Mouse (Mus musculus) lung, postnatal 0 days (tissue): Measurements from ENCODE around the gene Evl. TPM values are rescaled to one million over a fixed set of nuclear protein-coding genes. Genes with fewer than 3 reads are reported as not detected.

Experiments used
- ATAC-seq: fragments of 200-750 bp; cut with Nextera tagmentation; 2 replicates; pipeline ENCODE4 v1.8.0; 2017; ENCODE audit warnings: moderate library complexity
- DNase-seq: peaks from one replicate; pipeline ENCODE4 v3.0.0-alpha.2; 2016; ENCODE audit warnings: low spot score
- H3K27ac ChIP-seq: fragments of 300-500 bp; sonication (generic); 2 replicates; pipeline ENCODE4 v1.5.1; 2014; ENCODE audit warnings: antibody characterized with exemption, mild to moderate bottlenecking, low read length, mixed read lengths
- H3K27me3 ChIP-seq: fragments of 300-500 bp; sonication (generic); replicated peaks from 2 replicates; pipeline ENCODE4 v1.6.1; 2014; ENCODE audit warnings: low read length, mixed read lengths; ENCODE audit not compliant: insufficient read depth
- H3K36me3 ChIP-seq: fragments of 300-500 bp; sonication (generic); 2 replicates; pipeline ENCODE4 v1.6.1; 2014; ENCODE audit warnings: low read length, mixed read lengths; ENCODE audit not compliant: insufficient read depth
- H3K4me1 ChIP-seq: fragments of 300-500 bp; sonication (generic); 2 replicates; pipeline ENCODE4 v1.6.1; 2014; ENCODE audit warnings: antibody characterized with exemption, low read depth, low read length, mixed read lengths; ENCODE audit not compliant: insufficient read depth
- H3K4me2 ChIP-seq: fragments of 300-500 bp; sonication (generic); replicated peaks from 2 replicates; pipeline ENCODE4 v1.6.1; 2014; ENCODE audit warnings: low read depth, mild to moderate bottlenecking, low read length, moderate library complexity, mixed read lengths
- H3K4me3 ChIP-seq: fragments of 300-500 bp; sonication (generic); 2 replicates; pipeline ENCODE4 v1.5.1; 2014; ENCODE audit warnings: low read depth, low read length
- H3K9ac ChIP-seq: fragments of 300-500 bp; sonication (generic); replicated peaks from 2 replicates; pipeline ENCODE4 v1.6.1; 2014; ENCODE audit warnings: low read depth, mild to moderate bottlenecking
- H3K9me3 ChIP-seq: fragments of 300-500 bp; sonication (generic); 2 replicates; pipeline ENCODE4 v1.6.1; 2016; ENCODE audit warnings: low read length, mixed read lengths
- CTCF ChIP-seq: IDR thresholded peaks from 2 replicates; pipeline ENCODE4 v1.5.1; 2016; ENCODE audit warnings: antibody characterized with exemption, mild to moderate bottlenecking
- EP300 ChIP-seq: IDR thresholded peaks from 2 replicates; pipeline ENCODE4 v1.6.1; 2016; ENCODE audit warnings: antibody characterized with exemption, mild to moderate bottlenecking, control low read depth
- WGBS: fragments of 180-500 bp; shearing (Covaris S2); extraction: QIAGEN DNeasy Blood & Tissue Kit; methylation state at CpG from one replicate; pipeline ENCODE4 v1.1.7; 2014; 5-methylcytosine and 5-hydroxymethylcytosine counted together
- polyA plus RNA-seq: library from polyadenylated mRNA; unstranded; fragments of >200 nt; fragmentation: Nextera tagmentation; extraction: Ambion mirVana; gene quantifications from 2 replicates; pipeline ENCODE4 v1.2.1, GENCODE M21; 2015

Evl gene
- polyA plus RNA-seq, 1 experiment from 2014 or later, result 45.5 TPM

DNA sequence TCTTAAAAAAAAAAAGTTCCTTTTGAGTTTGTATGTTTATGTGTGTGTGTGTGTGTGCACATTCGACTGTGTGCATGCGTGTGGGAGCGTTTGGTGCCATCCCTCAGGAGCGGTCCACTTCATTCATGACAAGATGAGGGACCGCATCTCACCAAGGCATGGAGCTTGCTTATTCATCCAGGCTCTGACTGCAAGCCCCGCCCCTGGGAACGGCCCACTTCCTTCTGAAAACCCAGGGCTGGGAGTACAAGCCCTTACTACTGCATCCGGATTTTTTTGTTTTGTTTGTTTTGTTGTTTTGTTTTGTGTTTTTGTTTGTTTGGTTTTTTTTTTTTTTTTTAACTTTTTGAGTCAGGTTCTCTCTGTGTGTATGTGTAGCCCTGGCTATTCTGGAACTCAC is 35.1 kb upstream of the Evl start:
- no peaks in the 10 kb centered on the region for H3K9me3 ChIP-seq
- ATAC-seq, result no peak
- no peaks in the 10 kb centered on the region for H3K4me1 ChIP-seq
- H3K27me3 ChIP-seq, result no peaks in the 10 kb centered on the region
- no peak overlapping the region for H3K27ac ChIP-seq
- no peak overlapping the region for H3K4me3 ChIP-seq
- H3K9ac ChIP-seq, result no peak overlapping the region
- 66% methylated on average over 8 of the region's 8 CpGs for WGBS
- no peak overlapping the region for H3K4me2 ChIP-seq
- H3K36me3 ChIP-seq, result no peaks in the 10 kb centered on the region; the same call in 1 of the 2 replicates
- DNase-seq, result no peak
- TF ChIP-seq EP300, result no peak
- no peak for TF ChIP-seq CTCF

DNA sequence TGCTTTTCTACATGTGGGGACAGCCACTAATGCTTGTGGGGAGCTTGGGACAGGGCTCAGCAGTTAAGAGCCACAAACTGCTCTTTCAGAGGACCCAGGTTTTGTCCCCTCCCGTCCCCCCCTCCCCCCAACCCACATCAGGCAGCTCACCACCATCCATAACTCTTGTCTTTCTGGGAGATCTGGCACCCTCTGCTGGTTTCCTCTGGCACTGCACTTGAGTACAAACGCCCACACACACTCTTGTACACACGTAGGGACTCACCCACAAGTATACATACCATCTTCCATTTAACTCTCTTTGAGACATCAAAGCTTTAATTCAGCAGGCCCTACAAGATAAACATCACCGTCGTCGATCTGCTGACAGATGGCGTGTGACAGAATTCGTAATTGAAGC is 25.3 kb upstream of the Evl start:
- ATAC-seq (0 out of 2 replicates have a peak, but pooled peaks have one; percentile 43), DNase-seq (peak; percentile 54)
- WGBS, result 41% methylated on average over 8 of the region's 8 CpGs
- no peaks in the 10 kb centered on the region for H3K27me3 ChIP-seq
- H3K4me2 ChIP-seq, result no peak overlapping the region
- no peaks in the 10 kb centered on the region for H3K4me1 ChIP-seq
- H3K9ac ChIP-seq, result no peak overlapping the region
- TF ChIP-seq EP300 (no peak), CTCF (peak; percentile 81)
- H3K36me3 ChIP-seq, result no peaks in the 10 kb centered on the region
- no peaks in the 10 kb centered on the region for H3K9me3 ChIP-seq
- no peak overlapping the region for H3K27ac ChIP-seq
- H3K4me3 ChIP-seq, result no peak overlapping the region

DNA sequence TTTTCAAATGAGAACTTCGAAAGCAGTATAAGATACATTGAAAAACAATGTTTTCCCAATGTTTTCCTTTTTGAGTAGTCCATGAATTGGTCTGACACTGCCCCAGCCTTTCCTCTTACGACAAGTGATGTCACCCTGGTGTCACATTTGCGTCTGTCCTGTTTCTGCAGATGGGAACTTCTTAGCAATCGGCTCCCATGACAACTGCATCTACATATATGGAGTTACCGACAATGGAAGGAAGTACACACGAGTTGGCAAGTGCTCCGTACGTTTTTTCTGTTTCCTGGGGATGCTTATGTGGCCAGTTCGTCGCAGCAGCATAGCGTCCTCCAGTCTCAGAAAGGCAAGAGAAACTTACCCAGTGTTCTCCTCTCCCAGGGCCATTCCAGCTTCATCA is 20.0 kb upstream of the Evl start:
- ATAC-seq (peak; percentile 62), DNase-seq (peak; percentile 34)
- Histone ChIP-seq H3K27me3 (no peaks in the 10 kb centered on the region), H3K9ac (no peak overlapping the region), H3K4me2 (no peak overlapping the region), H3K9me3 (no peaks in the 10 kb centered on the region), H3K4me1 (no peaks in the 10 kb centered on the region), H3K4me3 (no peak overlapping the region), H3K36me3 (peaks cover 5% of the 10 kb centered on the region; the same call in 1 of the 2 replicates), H3K27ac (no peak overlapping the region)
- TF ChIP-seq EP300, result peak; percentile 59; the same call in 1 of the 2 replicates
- TF ChIP-seq CTCF, result no peak
- WGBS, result 74% methylated on average over 11 of the region's 11 CpGs

DNA sequence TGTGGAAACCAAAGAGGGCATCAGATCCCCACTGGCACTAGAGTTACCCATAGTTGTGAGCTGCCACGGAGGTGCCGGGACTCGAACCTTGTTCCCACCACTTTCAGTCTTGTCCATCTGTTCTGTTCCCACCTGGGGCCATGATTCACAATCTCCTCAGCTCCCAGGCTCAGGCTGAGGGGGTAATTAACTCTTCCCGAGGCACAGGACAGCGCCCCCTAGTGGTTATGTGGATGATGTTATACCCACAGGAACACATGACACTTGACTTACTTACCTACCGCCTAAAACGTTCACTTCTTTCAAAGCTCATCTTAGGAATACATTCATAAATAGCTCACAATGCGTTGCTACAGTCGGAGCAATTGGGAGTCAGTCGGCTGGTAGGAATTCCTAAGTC is 18.1 kb upstream of the Evl start:
- H3K27me3 ChIP-seq, result no peaks in the 10 kb centered on the region
- peak; percentile 68 for TF ChIP-seq CTCF
- no peak for TF ChIP-seq EP300
- H3K9me3 ChIP-seq, result no peaks in the 10 kb centered on the region
- DNase-seq (no peak), ATAC-seq (no peak)
- H3K27ac ChIP-seq, result no peak overlapping the region
- peaks cover 5% of the 10 kb centered on the region; the same call in 1 of the 2 replicates for H3K36me3 ChIP-seq
- 70% methylated on average over 10 of the region's 10 CpGs for WGBS
- H3K9ac ChIP-seq, result no peak overlapping the region
- no peak overlapping the region for H3K4me2 ChIP-seq
- no peak overlapping the region for H3K4me3 ChIP-seq
- no peaks in the 10 kb centered on the region for H3K4me1 ChIP-seq

DNA sequence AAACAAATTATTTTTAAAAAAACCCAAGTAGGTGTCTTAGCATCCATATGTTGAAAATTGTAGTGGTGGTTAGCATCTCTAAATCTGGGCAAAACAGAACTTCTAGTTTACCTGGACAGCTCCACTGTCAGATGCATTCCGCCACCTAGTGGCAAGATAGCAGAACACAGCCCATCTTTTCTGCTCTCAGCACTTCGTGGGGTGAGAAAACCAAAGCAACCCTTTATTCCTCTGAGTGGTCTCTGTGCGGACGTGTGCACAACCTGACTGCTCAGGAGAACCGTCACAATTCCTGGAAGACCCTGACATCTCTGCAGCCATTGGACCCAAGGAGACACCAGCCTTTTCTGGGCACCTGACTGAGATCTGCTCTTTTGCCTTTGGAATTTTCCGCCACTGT is 13.4 kb upstream of the Evl start:
- Histone ChIP-seq H3K36me3 (no peaks in the 10 kb centered on the region; the same call in 1 of the 2 replicates), H3K4me3 (no peak overlapping the region), H3K9me3 (no peaks in the 10 kb centered on the region), H3K4me2 (no peak overlapping the region), H3K4me1 (no peaks in the 10 kb centered on the region), H3K27ac (no peak overlapping the region), H3K9ac (no peak overlapping the region), H3K27me3 (no peaks in the 10 kb centered on the region)
- peak; percentile 89 for TF ChIP-seq CTCF
- no peak for TF ChIP-seq EP300
- peak; percentile 65 for DNase-seq
- ATAC-seq, result 0 out of 2 replicates have a peak, but pooled peaks have one; percentile 40
- 22% methylated on average over 6 of the region's 6 CpGs for WGBS

DNA sequence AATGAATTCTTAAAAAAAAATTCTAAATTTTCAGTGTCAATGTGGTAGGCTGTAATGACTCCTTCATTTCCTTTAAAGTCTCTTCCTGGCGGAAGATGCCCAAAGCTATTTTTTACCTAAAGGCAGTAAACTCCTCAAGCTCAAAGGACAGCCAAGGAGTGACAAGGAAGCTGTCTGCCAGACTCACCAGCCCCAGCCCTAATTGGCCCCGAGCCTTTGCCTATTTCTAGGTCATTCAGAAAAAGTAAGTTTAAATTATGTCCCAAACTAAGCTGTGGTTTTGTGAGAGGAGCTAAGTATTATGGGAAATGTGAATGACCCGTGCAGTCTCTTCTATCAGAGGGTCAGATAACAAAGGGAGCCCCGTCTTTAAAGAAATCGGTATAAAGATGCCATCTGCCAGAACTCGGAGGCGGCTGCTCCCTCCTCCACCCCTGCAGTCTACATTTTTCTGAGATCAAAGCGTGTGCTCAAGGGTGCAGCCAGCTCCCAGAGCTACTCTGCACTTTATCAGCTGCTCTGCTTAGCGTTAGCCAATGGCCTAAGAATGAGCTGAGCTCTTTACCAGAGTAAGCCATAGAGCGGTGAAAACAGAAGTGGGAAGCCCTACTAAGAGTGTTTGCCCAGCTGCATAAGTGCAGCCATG is 7.9 kb upstream of the Evl start:
- Histone ChIP-seq H3K4me2 (peak overlapping the region; percentile 15; the same call in 1 of the 2 replicates), H3K9ac (no peak overlapping the region), H3K9me3 (no peaks in the 10 kb centered on the region), H3K36me3 (no peaks in the 10 kb centered on the region), H3K27me3 (no peaks in the 10 kb centered on the region), H3K27ac (no peak overlapping the region), H3K4me1 (no peaks in the 10 kb centered on the region), H3K4me3 (no peak overlapping the region)
- WGBS, result 17% methylated on average over 10 of the region's 10 CpGs
- DNase-seq, result peak; percentile 48
- no peak for TF ChIP-seq CTCF
- no peak for TF ChIP-seq EP300
- ATAC-seq, result peak; percentile 81
